Mouse (Mus musculus) embryonic fibroblast, embryonic 13.5 days (primary cell): ENCODE measurements around the gene Gnai3. TPM values are rescaled to one million over a fixed set of nuclear protein-coding genes. Genes with fewer than 3 reads are reported as not detected.

Source experiments
- H3K27ac ChIP-seq: 2 replicates; pipeline ENCODE4 v1.5.1; 2012; ENCODE audit warnings: low read length, control low read depth, inconsistent platforms; ENCODE audit not compliant: insufficient read depth
- H3K4me1 ChIP-seq: 2 replicates; pipeline ENCODE4 v1.6.1; 2011; ENCODE audit warnings: low read length; ENCODE audit not compliant: control insufficient read depth, insufficient read depth
- H3K4me3 ChIP-seq: 2 replicates; pipeline ENCODE4 v1.5.1; 2011; ENCODE audit warnings: mild to moderate bottlenecking, control low read depth, low read length; ENCODE audit not compliant: insufficient read depth
- CTCF ChIP-seq: IDR thresholded peaks from 2 replicates; pipeline ENCODE4 v1.5.1; 2011; ENCODE audit warnings: mild to moderate bottlenecking, control low read depth, low read length, moderate library complexity, borderline replicate concordance; ENCODE audit not compliant: insufficient read depth
- POLR2A ChIP-seq: IDR thresholded peaks from 2 replicates; pipeline ENCODE4 v1.6.1; 2011; ENCODE audit warnings: low read depth, mild to moderate bottlenecking, control low read depth, low read length, moderate library complexity
- polyA plus RNA-seq: library from polyadenylated mRNA; stranded (reverse); fragments of >200 nt; gene quantifications from 2 replicates; pipeline ENCODE4 v1.2.4, GENCODE M21; 2011; ENCODE audit warnings: low read depth; ENCODE audit not compliant: missing spikeins, insufficient read length

The Gnai3 gene
- polyA plus RNA-seq, 1 experiment: 152 TPM

DNA sequence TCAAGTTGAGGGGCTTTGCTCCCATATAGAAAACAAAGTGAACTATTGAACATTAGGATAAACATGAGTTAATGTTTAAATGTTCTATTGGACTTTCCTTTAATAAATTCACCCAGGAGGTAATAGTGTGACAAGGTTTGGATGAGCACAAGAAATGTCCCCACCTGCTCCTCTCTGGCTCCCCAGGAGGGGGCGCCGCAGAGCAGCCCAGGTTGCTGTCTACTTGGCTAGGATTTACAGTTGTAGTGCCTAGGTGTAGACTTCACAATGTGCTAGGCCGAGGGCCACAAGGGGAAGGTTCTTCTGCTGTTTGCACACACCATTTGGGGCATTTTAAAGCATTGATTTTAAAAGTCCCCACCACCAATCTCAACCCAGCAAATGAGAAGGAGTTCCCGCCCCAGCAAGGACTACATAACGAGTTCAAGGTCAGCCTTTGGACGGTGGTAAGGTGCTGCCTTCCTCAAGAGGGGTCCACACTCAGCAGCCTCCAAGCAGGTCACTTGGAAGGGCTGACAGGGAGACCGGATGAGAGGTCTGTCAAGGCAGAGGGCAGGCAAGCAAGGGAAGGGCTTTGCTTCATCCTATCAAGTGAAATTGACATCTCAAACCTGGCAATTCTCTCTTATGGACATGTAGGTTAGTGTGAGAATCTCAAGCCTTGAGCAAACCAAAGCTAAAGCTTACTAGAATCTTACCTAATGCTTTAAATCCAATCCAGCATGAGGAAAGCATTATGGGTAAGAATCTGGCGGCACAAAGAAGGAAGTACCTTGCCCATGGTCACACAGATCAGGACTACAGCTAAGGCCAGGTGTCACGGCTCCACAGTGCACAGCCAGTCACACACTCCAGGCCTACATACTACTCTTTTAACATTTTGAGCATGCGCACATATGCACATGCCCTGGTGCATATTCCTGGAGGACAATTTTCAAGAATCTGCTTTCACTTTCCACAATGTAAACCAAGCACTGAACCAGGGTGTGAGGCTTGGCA, 75.4 kb downstream of the Gnai3 start:
- H3K27ac ChIP-seq: no peak overlapping the region
- peak; percentile 45 for TF ChIP-seq CTCF
- TF ChIP-seq POLR2A: no peak

DNA sequence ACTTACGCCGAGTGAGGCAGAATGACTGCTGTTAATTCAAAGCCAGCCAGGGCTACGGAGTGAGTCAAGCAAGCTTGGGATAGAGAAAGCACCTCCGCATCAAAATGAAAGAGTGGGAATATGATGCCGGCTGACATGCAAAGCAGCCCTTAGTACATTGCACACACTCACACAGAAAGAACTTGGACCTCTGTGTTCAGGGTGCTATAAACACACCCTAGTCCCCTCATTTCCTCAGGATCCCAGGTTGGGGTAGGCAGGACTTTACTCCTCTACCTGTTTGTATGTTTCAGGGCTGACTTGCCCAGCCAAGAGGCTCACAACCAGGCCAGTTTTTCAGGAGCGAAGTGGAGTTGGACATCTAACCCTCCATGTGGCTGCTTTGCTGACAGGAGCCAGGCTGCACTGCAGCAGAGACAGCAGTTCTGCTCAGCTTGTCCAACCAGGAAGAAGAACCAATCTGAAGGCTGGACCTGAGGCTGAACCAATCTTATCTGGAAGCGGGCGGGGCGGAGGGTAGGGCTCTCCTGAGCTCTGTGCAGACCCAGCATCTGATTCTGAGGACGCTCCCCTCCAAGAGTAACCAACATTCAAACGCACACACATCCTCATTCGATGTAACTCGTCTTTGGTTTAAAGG, 76.6 kb downstream of the Gnai3 start:
- Histone ChIP-seq H3K4me1 (no peaks in the 10 kb centered on the region), H3K4me3 (no peak overlapping the region), H3K27ac (no peak overlapping the region)
- TF ChIP-seq CTCF (no peak), POLR2A (no peak)

More for the DNA sequence above, 75.4 kb downstream of the Gnai3 start:
- Histone ChIP-seq H3K4me3 (no peak overlapping the region), H3K4me1 (no peaks in the 10 kb centered on the region)

DNA sequence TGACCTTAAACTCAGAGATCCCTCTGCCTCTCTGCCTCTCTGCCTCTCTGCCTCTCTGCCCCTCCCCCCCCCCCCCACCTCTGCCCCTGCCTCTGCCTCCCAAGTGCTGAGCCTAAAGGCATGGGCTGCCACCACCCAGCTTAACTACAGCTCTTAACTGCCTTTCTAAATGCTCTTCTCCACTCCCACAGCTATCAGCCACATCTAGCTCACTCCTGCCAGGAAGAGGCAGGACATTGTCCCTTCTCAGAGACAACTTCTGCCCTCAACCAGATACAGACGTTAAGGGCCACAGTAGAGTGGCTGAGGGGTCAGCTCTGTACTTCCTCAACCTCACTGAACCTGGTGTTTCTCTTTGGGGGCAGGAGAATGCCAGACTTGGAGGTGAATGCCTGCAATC, 77.1 kb downstream of the Gnai3 start:
- no peak for TF ChIP-seq POLR2A
- no peaks in the 10 kb centered on the region for H3K4me1 ChIP-seq
- no peak overlapping the region for H3K27ac ChIP-seq
- no peak overlapping the region for H3K4me3 ChIP-seq

GRCm38 (mm10) chr3:108067370-108067934, 78.5 kb downstream of the Gnai3 start:
- Histone ChIP-seq H3K4me1 (no peaks in the 10 kb centered on the region), H3K27ac (no peak overlapping the region), H3K4me3 (no peak overlapping the region)
- TF ChIP-seq CTCF (no peak), POLR2A (no peak)

GRCm38 (mm10) chr3:108065551-108065950, 80.4 kb downstream of the Gnai3 start:
- TF ChIP-seq POLR2A: no peak
- no peak for TF ChIP-seq CTCF
- no peak overlapping the region for H3K4me3 ChIP-seq
- no peaks in the 10 kb centered on the region for H3K4me1 ChIP-seq
- no peak overlapping the region for H3K27ac ChIP-seq

DNA sequence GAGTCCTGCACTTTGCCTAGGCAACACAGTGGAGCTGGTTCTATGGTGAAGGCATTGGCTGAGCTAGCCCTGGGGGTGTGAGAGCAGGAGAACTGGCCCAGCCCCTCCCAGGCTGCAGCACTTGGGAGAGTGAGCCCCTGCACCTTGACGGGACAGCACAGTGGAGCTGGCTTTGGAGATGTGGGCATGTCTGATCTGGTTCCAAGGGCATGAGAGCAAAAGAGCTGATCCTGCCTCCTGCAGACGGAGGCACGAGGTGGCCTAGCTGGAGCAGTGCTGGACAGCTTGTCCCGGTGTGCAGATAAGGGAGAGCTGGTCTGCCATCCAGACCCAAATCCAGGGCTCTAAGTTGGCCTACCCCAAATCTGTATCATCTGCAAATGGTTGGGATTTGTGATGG, 81.3 kb downstream of the Gnai3 start:
- Histone ChIP-seq H3K4me3 (no peak overlapping the region), H3K27ac (no peak overlapping the region), H3K4me1 (no peaks in the 10 kb centered on the region)
- no peak for TF ChIP-seq POLR2A
- TF ChIP-seq CTCF: no peak

- Histone ChIP-seq H3K27ac (no peak overlapping the region), H3K4me3 (no peak overlapping the region), H3K4me1 (no peaks in the 10 kb centered on the region)
- TF ChIP-seq POLR2A (no peak), CTCF (no peak)
Measured at GRCm38 (mm10) chr3:108062648-108063047, 83.3 kb downstream of the Gnai3 start.

DNA sequence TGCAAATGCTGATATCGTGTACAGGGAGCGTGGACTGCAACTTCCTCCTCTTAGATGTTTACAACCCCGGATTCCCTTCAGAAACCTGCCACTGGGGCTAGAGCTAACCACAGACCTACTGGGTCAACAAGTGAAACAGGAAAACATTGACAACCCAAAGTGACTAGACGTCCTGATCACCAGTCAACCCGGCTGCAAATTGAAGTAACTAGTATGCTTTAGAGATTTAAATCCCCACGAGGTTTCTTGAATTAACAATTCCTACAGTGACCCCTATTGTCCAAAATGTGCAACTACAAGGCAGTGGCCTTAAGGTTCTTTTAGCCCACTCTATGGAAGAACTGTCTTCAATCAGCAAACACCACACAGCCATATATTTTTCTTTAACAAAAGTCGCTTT, 84.5 kb downstream of the Gnai3 start:
- TF ChIP-seq CTCF (no peak), POLR2A (no peak)
- H3K4me1 ChIP-seq: no peaks in the 10 kb centered on the region
- H3K4me3 ChIP-seq: no peak overlapping the region
- H3K27ac ChIP-seq: no peak overlapping the region

Other genes with a start within 250 kb of the Gnai3 start
- 1.3 and 2.3 TPM in 2 replicates for gene Gstm7, start 214.3 kb downstream of the Gnai3 start, polyA plus RNA-seq
- gene Gstm6, start 202.4 kb downstream of the Gnai3 start, polyA plus RNA-seq: 2.0 and 3.7 TPM in 2 replicates
- gene Gstm3, start 176.9 kb downstream of the Gnai3 start, polyA plus RNA-seq: not detected in 2 replicates
- 59.6 and 62.2 TPM in 2 replicates for gene Gstm2, start 159.7 kb downstream of the Gnai3 start, polyA plus RNA-seq
- gene Gstm1, start 128.2 kb downstream of the Gnai3 start, polyA plus RNA-seq: 51.2 and 63.8 TPM in 2 replicates
- gene Gstm4, start 101.3 kb downstream of the Gnai3 start, polyA plus RNA-seq: 11.1 and 11.5 TPM in 2 replicates
- 48.3 and 50.0 TPM in 2 replicates for gene Ampd2, start 59.5 kb downstream of the Gnai3 start, polyA plus RNA-seq
- 1.0 and 1.1 TPM in 2 replicates for gene Gnat2, start 53.4 kb downstream of the Gnai3 start, polyA plus RNA-seq
- gene Gpr61, start 8.7 kb upstream of the Gnai3 start, polyA plus RNA-seq: not detected in 2 replicates
- 3.1 and 5.5 TPM in 2 replicates for gene Amigo1, start 40.2 kb upstream of the Gnai3 start, polyA plus RNA-seq
- 2.7 and 3.5 TPM in 2 replicates for gene Cyb561d1, start 55.1 kb upstream of the Gnai3 start, polyA plus RNA-seq
- 4.1 and 6.2 TPM in 2 replicates for gene Atxn7l2, start 64.8 kb upstream of the Gnai3 start, polyA plus RNA-seq
- gene Sypl2, start 80.5 kb upstream of the Gnai3 start, polyA plus RNA-seq: not detected in 2 replicates
- 118 and 123 TPM in 2 replicates for gene Psma5, start 110.8 kb upstream of the Gnai3 start, polyA plus RNA-seq
- gene Sort1, start 137.9 kb upstream of the Gnai3 start, polyA plus RNA-seq: 14.0 and 19.2 TPM in 2 replicates
- not detected in 2 replicates for gene Mybphl, start 218.8 kb upstream of the Gnai3 start, polyA plus RNA-seq
- 149 and 152 TPM in 2 replicates for gene Psrc1, start 237.7 kb upstream of the Gnai3 start, polyA plus RNA-seq